Mouse (Mus musculus) midbrain, postnatal 0 days (tissue): ENCODE results near the gene Cym. TPM values are rescaled to one million over a fixed set of nuclear protein-coding genes. Genes with fewer than 3 reads are reported as not detected.

Experiments
- ATAC-seq: fragments of 200-750 bp; cut with Nextera tagmentation; 2 replicates; pipeline ENCODE4 v1.8.0; 2017; ENCODE audit warnings: moderate number of reproducible peaks, mild to moderate bottlenecking, moderate TSS enrichment, moderate library complexity; ENCODE audit not compliant: low FRiP score
- DNase-seq: peaks from one replicate; pipeline ENCODE4 v3.0.0-alpha.2; 2015; ENCODE audit warnings: low spot score
- H3K27ac ChIP-seq: fragments of 300-500 bp; sonication (generic); 2 replicates; pipeline ENCODE4 v1.5.1; 2014; ENCODE audit warnings: low read depth, mild to moderate bottlenecking, low read length, mixed read lengths
- H3K27me3 ChIP-seq: fragments of 300-500 bp; sonication (generic); 2 replicates; pipeline ENCODE4 v1.6.1; 2014; ENCODE audit warnings: low read length, control low read depth, mixed read lengths; ENCODE audit not compliant: insufficient read depth
- H3K36me3 ChIP-seq: fragments of 300-500 bp; sonication (generic); 2 replicates; pipeline ENCODE4 v1.6.1; 2014; ENCODE audit warnings: low read length, control low read depth, mixed read lengths; ENCODE audit not compliant: insufficient read depth
- H3K4me1 ChIP-seq: fragments of 300-500 bp; sonication (generic); 2 replicates; pipeline ENCODE4 v1.6.1; 2014; ENCODE audit warnings: mild to moderate bottlenecking, control low read depth, antibody characterized with exemption, low read length, mixed read lengths; ENCODE audit not compliant: insufficient read depth
- H3K4me2 ChIP-seq: fragments of 300-500 bp; sonication (generic); 2 replicates; pipeline ENCODE4 v1.6.1; 2014; ENCODE audit warnings: low read depth, mild to moderate bottlenecking, low read length, mixed read lengths; ENCODE audit not compliant: poor library complexity, severe bottlenecking
- H3K4me3 ChIP-seq: fragments of 300-500 bp; sonication (generic); 2 replicates; pipeline ENCODE4 v1.5.1; 2014; ENCODE audit warnings: low read depth, mild to moderate bottlenecking, low read length, moderate library complexity
- H3K9ac ChIP-seq: fragments of 300-500 bp; sonication (generic); replicated peaks from 2 replicates; pipeline ENCODE4 v1.6.1; 2014; ENCODE audit warnings: mild to moderate bottlenecking, low read length, moderate library complexity, mixed read lengths; ENCODE audit not compliant: poor library complexity, severe bottlenecking
- H3K9me3 ChIP-seq: fragments of 300-500 bp; sonication (generic); 2 replicates; pipeline ENCODE4 v1.6.1; 2016; ENCODE audit warnings: low read length, control low read depth
- CTCF ChIP-seq: IDR thresholded peaks from 2 replicates; pipeline ENCODE4 v1.5.1; 2016; ENCODE audit warnings: antibody characterized with exemption, mild to moderate bottlenecking
- WGBS: fragments of 180-500 bp; shearing (Covaris S2); extraction: QIAGEN DNeasy Blood & Tissue Kit; methylation state at CpG from one replicate; pipeline ENCODE4 v1.1.7; 2014; 5-methylcytosine and 5-hydroxymethylcytosine counted together
- polyA plus RNA-seq: library from polyadenylated mRNA; unstranded; fragments of >200 nt; fragmentation: Nextera tagmentation; extraction: Ambion mirVana; gene quantifications from 2 replicates; pipeline ENCODE4 v1.2.1, GENCODE M21; 2015
- total RNA-seq: library from RNA; depleted of rRNA; stranded (reverse); fragments of >200 nt; gene quantifications from 2 replicates; pipeline ENCODE4 v1.2.3, GENCODE M21; 2014

Gene Cym
- total and polyA plus RNA-seq, 2 experiments from 2014 or later, result 0.16 TPM; not detected in 1

DNA sequence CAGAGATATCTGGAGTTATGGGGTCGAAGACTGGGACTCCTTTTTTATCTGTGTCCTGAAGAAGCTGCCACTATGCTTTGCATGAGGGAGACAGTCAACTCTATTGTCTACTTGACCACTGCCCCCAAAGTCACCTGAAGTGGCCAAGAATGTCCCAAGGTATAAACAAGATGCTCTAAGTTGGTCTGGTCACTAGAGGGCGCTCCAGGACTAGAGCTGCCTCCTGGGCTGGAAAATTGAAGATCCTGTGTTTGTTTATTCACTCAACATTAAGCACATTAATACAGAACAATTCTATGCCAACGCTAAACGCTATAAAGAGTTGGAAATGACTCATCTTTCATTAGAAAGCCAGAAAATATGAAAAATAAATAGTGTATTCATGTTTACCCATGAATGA lies 15.5 kb downstream of the Cym start:
- Histone ChIP-seq H3K27me3 (no peaks in the 10 kb centered on the region), H3K4me1 (no peaks in the 10 kb centered on the region), H3K9ac (no peak overlapping the region), H3K4me2 (no peak overlapping the region), H3K4me3 (no peak overlapping the region), H3K27ac (no peak overlapping the region), H3K36me3 (no peaks in the 10 kb centered on the region), H3K9me3 (no peaks in the 10 kb centered on the region)
- peak; percentile 91 for TF ChIP-seq CTCF
- WGBS, result 14% methylated on average over 4 of the region's 4 CpGs
- ATAC-seq, result no peak
- DNase-seq, result peak; percentile 83

DNA sequence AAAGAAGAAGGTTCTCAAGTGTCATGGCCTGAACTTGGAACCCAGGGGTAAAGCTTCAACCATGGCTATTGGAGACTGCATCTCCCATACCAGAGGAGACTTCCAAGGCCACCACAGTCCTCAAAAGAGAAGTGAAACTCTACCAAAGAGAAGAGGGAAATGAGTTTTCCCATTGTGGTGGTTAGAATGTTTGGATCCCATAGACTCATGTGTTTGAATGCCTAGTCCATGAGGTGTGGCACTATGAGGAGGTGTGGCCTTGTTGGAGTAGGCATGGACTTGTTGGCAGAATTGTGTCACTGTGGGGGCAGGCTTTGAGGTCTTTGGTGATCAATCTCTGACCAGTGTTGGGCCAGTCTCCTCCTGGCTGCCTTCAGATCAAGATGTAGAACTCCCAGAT lies 16.4 kb downstream of the Cym start:
- H3K27ac ChIP-seq, result no peak overlapping the region
- H3K9me3 ChIP-seq, result no peaks in the 10 kb centered on the region
- no peak overlapping the region for H3K4me2 ChIP-seq
- no peak overlapping the region for H3K9ac ChIP-seq
- H3K4me1 ChIP-seq, result no peaks in the 10 kb centered on the region
- H3K36me3 ChIP-seq, result no peaks in the 10 kb centered on the region
- no peak overlapping the region for H3K4me3 ChIP-seq
- no peak for ATAC-seq
- H3K27me3 ChIP-seq, result no peaks in the 10 kb centered on the region
- TF ChIP-seq CTCF, result no peak
- no peak for DNase-seq

DNA sequence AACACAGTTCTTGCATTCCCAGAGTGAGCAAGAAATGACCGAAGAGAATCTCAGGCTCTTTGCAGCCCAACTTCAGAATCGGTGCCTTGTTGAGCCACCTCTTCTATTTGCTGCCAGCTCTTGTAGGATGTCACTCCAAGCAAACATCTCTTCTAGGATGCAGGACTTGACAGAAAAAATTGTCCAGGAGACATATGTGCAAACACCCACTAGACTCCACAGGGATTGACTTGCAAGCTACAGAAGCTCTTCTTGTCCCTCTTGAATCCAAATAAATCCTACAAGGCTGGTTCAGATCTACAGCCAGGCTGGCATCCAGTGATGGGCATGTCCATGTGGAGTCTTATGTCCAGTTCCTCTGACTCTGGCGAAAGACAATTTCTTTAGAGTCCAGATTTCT lies 17.1 kb downstream of the Cym start:
- Histone ChIP-seq H3K4me3 (no peak overlapping the region), H3K9ac (no peak overlapping the region), H3K4me1 (no peaks in the 10 kb centered on the region), H3K27me3 (no peaks in the 10 kb centered on the region), H3K27ac (no peak overlapping the region), H3K4me2 (no peak overlapping the region), H3K36me3 (no peaks in the 10 kb centered on the region), H3K9me3 (no peaks in the 10 kb centered on the region)
- ATAC-seq (no peak), DNase-seq (no peak)
- no peak for TF ChIP-seq CTCF
- whole genome bisulfite sequencing, result 93% methylated on average over 3 of the region's 3 CpGs

DNA sequence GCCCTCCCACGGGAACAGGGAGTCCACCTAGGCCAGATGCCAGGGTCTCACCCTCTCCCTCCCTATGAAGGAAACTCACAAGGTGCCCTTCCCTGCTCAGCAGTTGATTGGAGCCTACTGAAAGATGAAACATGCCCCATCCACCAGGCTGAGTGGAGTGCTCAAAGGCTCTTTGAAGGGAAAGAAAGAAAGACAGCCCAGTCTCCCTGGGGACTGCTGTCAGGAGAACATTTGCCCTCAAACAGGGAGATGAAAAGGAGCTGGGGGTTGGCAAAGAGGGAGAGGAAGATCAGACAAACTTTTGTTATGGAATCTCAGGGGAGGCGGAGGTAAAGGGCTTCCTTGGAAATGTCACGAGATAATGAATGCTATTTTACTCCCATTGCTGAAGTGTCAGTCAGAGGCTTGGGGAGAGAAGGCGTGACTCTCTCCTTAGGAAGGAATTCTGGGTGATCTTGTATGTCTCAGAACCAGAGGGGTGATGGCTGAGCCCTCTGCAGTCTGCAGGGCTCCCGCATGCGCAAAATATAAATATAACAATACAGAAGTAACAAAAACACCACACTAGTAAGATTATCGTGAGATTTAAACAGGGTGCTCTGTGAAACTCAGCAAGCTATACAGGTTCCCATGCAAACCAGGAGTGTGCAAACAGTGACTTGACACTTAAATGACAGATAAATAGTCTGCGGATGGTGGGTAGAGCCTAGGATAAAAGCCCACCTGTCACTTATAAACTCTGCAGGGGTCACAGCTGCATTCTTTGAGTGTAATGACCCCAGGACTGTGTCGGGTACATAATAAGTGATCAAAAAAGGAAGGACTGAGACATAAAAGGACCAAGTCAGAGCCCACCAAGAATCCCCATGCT lies 20.0 kb downstream of the Cym start:
- peak; percentile 54; the same call in 1 of the 2 replicates for ATAC-seq
- no peaks in the 10 kb centered on the region for H3K9me3 ChIP-seq
- H3K27me3 ChIP-seq, result no peaks in the 10 kb centered on the region
- no peak overlapping the region for H3K4me2 ChIP-seq
- DNase-seq, result peak; percentile 3
- no peak for TF ChIP-seq CTCF
- H3K9ac ChIP-seq, result no peak overlapping the region
- H3K36me3 ChIP-seq, result no peaks in the 10 kb centered on the region
- no peaks in the 10 kb centered on the region for H3K4me1 ChIP-seq
- WGBS, result 14% methylated on average over 9 of the region's 9 CpGs
- H3K4me3 ChIP-seq, result no peak overlapping the region
- H3K27ac ChIP-seq, result no peak overlapping the region

GRCm38 (mm10) chr3:107188226-107188899 lies 33.2 kb downstream of the Cym start:
- Histone ChIP-seq H3K27ac (no peak overlapping the region), H3K4me3 (no peak overlapping the region), H3K36me3 (no peaks in the 10 kb centered on the region), H3K4me2 (no peak overlapping the region), H3K27me3 (no peaks in the 10 kb centered on the region), H3K9me3 (no peaks in the 10 kb centered on the region), H3K4me1 (no peaks in the 10 kb centered on the region), H3K9ac (no peak overlapping the region)
- DNase-seq, result peak; percentile 86
- WGBS, result 43% methylated on average over 6 of the region's 6 CpGs
- ATAC-seq, result peak; percentile 83
- peak; percentile 94 for TF ChIP-seq CTCF

DNA sequence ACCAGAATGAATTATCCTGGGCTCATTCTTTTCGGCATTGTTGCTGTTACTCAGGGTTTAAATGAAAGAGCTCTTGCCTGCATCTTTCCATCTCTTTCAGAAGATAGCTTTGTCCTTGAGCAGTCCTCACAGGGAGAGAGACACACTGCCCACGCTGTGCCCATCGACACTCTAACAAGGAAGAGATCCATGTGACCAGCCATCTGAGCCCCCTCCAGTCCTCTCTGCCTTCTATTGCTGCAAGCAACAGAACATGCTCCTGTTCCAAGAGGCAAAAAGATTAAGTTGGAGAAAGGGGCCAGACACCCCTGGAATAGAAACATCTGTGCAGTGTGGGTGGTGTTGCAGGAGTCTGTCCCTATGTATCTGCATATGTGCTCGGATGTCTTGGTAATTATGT lies 34.5 kb downstream of the Cym start:
- TF ChIP-seq CTCF, result no peak
- H3K36me3 ChIP-seq, result no peaks in the 10 kb centered on the region
- no peak overlapping the region for H3K9ac ChIP-seq
- H3K27ac ChIP-seq, result no peak overlapping the region
- no peak overlapping the region for H3K4me3 ChIP-seq
- no peaks in the 10 kb centered on the region for H3K9me3 ChIP-seq
- no peak for ATAC-seq
- no peak overlapping the region for H3K4me2 ChIP-seq
- DNase-seq, result no peak
- H3K27me3 ChIP-seq, result no peaks in the 10 kb centered on the region
- 55% methylated on average over 4 of the region's 4 CpGs for WGBS
- H3K4me1 ChIP-seq, result no peaks in the 10 kb centered on the region
